Mouse (Mus musculus) G1E-ER4 (cell line): ENCODE measurements around the gene Ell. TPM values are rescaled to one million over a fixed set of nuclear protein-coding genes. Genes with fewer than 3 reads are reported as not detected.

Experiments used
- GATA1 ChIP-seq: IDR thresholded peaks from one replicate; pipeline ENCODE4 v1.8.0; 2012; ENCODE audit warnings: low read length, inconsistent platforms
- polyA plus RNA-seq: library from polyadenylated mRNA; stranded (reverse); fragments of >175 nt; gene quantifications from 2 replicates; pipeline ENCODE4 v1.2.3, GENCODE M21; 2012

Gene Ell
- polyA plus RNA-seq, 1 experiment = 50.0 TPM

DNA sequence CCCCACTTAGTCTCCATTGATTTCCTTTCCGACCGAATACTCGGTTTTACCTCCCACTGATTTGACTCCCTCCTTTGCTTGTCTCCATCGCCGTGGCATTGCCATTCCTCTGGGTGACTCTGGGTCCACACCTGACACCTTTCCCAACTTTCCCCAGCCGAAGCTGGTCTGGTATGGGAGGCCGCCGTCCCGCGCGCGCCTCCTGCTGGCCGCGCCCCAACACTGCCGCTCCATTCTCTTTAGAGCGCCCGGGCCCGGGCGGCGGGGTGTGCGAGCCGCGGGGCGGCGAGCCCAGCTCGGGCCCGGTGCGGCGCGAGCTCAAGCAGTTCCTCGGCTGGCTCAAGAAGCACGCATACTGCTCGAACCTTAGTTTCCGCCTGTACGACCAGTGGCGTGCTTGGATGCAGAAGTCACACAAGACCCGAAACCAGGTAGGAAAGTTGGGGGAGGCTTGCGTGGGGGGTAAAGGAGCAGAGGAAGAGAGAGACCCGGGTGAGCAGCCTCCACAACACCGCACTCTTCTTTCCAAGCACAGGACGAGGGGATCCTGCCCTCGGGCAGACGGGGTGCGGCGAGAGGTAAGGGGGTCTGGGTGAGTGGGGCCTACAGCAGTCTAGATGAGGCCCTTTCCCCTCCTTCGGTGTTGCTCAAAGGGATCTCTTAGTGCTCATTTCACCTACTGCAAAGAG is 36.1 kb upstream of the Ell start:
- no peak for TF ChIP-seq GATA1

- no peak for TF ChIP-seq GATA1
Measured at GRCm38 (mm10) chr8:70504291-70504716, 35.0 kb upstream of the Ell start.

- no peak for TF ChIP-seq GATA1
Measured at GRCm38 (mm10) chr8:70504851-70505250, 34.4 kb upstream of the Ell start.

- TF ChIP-seq GATA1 = no peak
Measured at GRCm38 (mm10) chr8:70505698-70506327, 33.4 kb upstream of the Ell start.

- TF ChIP-seq GATA1 = no peak
Measured at GRCm38 (mm10) chr8:70506328-70507026, 32.8 kb upstream of the Ell start, which contains the start of gene Rex1bd. Gene Rex1bd (minus strand): TSS chr8:70506752.

GRCm38 (mm10) chr8:70507027-70507393 is 32.2 kb upstream of the Ell start:
- TF ChIP-seq GATA1 = no peak

DNA sequence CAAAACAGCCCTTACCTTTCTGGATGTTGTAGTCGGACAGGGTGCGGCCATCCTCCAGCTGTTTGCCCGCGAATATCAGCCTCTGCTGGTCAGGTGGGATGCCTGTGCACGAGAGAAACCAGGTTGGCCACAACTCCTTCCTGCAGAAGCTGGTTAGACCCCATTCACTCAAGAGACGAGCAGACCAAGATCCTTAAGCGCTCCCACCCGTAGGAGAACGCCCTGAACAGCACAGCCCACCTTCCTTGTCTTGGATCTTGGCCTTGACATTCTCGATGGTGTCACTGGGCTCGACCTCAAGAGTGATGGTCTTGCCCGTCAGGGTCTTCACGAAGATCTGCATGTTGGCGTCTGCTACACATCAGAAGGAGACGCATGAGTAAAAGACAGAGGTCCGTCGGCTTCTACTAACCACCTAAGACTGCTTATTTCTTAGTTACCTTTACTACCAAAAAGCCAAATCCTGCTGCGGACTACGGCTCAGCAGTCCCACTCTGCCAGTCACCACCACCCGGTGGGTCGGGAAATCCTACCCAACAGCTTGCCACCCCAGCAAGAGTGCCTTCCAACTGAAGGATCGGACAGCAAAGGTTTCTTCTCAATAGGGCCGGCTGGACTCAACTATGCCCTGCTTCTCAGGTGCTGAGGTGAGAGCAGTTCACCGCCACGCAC is 29.8 kb upstream of the Ell start:
- TF ChIP-seq GATA1 = no peak

- TF ChIP-seq GATA1 = no peak
Measured at GRCm38 (mm10) chr8:70510228-70510915, 28.9 kb upstream of the Ell start, which contains the start of gene Uba52. Gene Uba52 (minus strand): TSS chr8:70510801.

GRCm38 (mm10) chr8:70511770-70512169 is 27.5 kb upstream of the Ell start:
- no peak for TF ChIP-seq GATA1

DNA sequence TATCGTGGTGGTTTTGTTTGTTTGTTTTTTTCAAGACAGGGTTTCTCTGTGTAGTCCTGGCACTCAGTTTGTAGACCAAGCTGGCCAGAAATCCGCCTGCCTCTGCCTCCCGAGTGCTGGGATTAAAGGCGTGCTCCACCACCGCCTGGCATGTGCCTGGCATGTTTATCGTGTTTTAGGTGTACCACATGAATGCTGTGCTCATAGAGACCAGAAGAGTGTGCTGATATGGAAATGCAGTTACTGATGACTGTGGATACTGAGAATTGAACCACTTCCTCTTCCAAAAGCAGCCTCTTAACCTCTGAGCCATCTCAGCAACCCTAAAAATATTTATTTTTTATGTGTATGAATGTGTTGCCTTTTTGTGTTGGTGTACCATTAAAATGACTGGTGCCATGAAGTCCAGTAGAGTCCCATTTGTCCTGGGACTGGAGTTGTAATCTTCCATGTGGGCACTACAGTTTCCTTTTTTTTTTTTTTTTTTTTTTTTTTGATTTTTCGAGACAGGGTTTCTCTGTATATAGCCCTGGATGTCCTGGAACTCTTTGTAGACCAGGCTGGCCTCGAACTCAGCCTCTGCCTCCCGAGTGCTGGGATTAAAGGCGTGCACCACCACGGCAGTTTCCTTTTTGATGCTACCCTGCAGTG is 26.9 kb upstream of the Ell start:
- no peak for TF ChIP-seq GATA1

DNA sequence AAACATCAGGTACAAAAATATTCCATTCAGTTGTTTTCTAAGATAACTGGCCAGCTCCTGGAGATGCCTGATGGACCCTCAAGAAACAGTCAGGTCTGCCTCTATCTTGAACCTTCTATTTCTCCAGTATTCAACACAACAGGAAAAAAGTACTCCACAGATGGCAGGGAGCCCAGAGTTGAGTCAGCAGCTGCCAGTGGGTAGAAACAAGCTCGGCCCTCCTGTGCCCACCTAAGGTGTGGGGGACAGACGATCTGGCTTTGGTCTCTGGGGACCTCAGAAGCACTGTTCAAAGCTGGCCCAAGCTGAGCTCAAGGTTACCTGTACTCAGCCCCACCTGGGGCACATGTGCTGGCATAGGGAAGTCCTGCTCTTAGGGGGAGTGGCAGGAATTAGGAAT is 25.8 kb upstream of the Ell start:
- TF ChIP-seq GATA1 = no peak

- TF ChIP-seq GATA1 = no peak
Measured at GRCm38 (mm10) chr8:70517940-70518643, 21.2 kb upstream of the Ell start.

GRCm38 (mm10) chr8:70519043-70519442 is 20.2 kb upstream of the Ell start:
- no peak for TF ChIP-seq GATA1

GRCm38 (mm10) chr8:70519606-70520005 is 19.7 kb upstream of the Ell start:
- TF ChIP-seq GATA1 = no peak
